Mouse (Mus musculus): ENCODE data around the gene Prr12. TPM values are rescaled to one million over a fixed set of nuclear protein-coding genes. Genes with fewer than 3 reads are reported as not detected.
"Not testable (repeated sequence)": the region's sequence is repeated elsewhere in the genome, so short reads cannot be mapped to it uniquely, and the experiment has no call there.

Prr12 gene
- not detected in 2 replicates for polyA plus RNA-seq (2012; ENCODE audit: insufficient read depth, insufficient read length, low replicate concordance, missing spikeins)

DNA sequence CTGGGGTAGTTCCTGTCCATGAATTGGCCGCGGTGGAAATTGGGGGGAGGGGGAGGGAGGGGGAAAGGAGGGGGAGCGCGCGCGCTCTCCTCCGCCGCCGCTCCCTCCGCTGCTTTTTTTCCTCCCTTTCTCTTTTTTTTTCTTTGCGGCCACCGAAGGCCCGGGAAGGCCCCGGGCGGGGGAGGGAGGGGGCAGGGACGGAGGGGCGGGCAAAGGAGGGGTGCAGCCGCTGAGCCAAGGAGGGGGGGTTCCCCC, at the start of gene Prr12:
TSS of gene Prr12 (minus strand) at position 20 of the 255 bp plus-strand sequence.
- 0% methylated on average over 4 of the region's 18 CpGs for WGBS
- H3K4me3 ChIP-seq (ENCODE audit: insufficient read depth, low read depth, low read length), result peak within 1 kb of the TSS; percentile 95
- H3K27ac ChIP-seq (ENCODE audit: insufficient read depth, low read depth, low read length), result peak within 1 kb of the TSS; percentile 95
- H3K4me1 ChIP-seq (ENCODE audit: control insufficient read depth, insufficient read depth, low read length), result peaks cover 29% of the 10 kb centered on the region
- TF ChIP-seq POLR2A (IDR thresholded peaks at IDR 0.05; ENCODE audit: insufficient read depth, low read depth, low read length) (no peak), CTCF (IDR thresholded peaks at IDR 0.05; ENCODE audit: insufficient read depth, low read depth, low read length) (no peak)

DNA sequence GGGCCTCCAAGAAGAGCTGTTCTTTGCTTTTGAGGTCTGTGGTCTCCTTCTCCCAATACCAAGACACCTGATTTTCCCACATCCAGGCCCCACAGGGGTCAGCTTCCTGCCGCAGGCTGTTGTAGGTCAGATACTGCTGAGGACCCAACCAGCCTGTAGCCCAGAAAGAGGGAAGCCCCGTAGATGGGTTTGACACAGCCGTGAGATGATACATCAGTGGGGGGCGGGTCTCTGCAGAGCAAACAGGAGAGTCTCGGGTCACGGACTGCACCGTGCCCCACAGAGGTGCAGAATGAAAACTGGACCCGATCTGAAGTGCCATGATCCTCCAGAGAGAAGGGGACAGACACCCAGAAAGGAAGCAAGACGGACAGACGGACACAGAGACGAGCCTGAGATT, 49.8 kb upstream of the Prr12 start:
- TF ChIP-seq POLR2A (IDR thresholded peaks at IDR 0.05; ENCODE audit: insufficient read depth, low read depth, low read length) (no peak), CTCF (IDR thresholded peaks at IDR 0.05; ENCODE audit: insufficient read depth, low read depth, low read length) (no peak)
- H3K4me3 ChIP-seq (ENCODE audit: insufficient read depth, low read depth, low read length), result no peak overlapping the region
- WGBS, result 82% methylated on average over 11 of the region's 11 CpGs

GRCm38 (mm10) chr7:45100046-45100445, 47.4 kb upstream of the Prr12 start:
- Histone ChIP-seq H3K4me3 (ENCODE audit: insufficient read depth, low read depth, low read length) (no peak overlapping the region), H3K27ac (ENCODE audit: insufficient read depth, low read depth, low read length) (no peak overlapping the region), H3K4me1 (ENCODE audit: control insufficient read depth, insufficient read depth, low read length) (peaks cover 6% of the 10 kb centered on the region; the same call in 1 of the 2 replicates)
- WGBS, result 91% methylated on average over 6 of the region's 6 CpGs
- TF ChIP-seq CTCF (IDR thresholded peaks at IDR 0.05; ENCODE audit: insufficient read depth, low read depth, low read length), result no peak

More for the DNA sequence above, 49.8 kb upstream of the Prr12 start:
- H3K4me1 ChIP-seq (ENCODE audit: control insufficient read depth, insufficient read depth, low read length), result peaks cover 6% of the 10 kb centered on the region; the same call in 1 of the 2 replicates
- H3K27ac ChIP-seq (ENCODE audit: insufficient read depth, low read depth, low read length), result no peak overlapping the region

DNA sequence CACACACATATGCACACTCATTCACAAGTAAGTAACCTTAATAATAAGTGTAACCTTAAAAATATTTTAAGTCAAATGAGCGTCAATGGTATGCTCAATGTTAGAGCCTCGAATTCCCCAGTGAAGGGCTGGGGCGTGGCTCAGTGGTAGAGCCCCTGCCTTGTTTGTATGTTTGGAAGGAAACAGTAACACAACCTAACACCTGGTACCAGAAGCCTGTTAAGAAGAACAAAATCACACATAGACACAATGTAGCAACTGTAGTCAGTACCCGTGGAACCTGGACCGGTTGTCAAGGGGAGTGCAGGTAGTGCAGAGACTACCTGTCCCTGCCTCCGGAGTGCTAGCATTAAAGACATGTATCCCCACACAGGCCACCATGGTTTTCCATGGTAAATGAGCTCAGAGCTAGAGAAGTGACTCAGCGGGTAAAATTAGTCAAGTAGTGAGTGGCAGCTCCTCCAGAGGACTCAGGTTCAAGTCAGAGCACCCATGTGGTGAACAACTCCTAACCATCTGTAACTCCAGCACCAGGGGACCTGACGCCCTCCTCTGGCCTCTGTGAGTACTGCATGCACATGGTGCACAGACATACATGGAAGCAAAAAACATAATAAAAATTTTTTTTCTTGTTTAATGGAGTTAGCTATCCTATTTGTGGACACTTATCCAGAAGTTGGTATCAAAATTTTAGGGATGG, 46.0 kb upstream of the Prr12 start:
- no peak overlapping the region for H3K4me3 ChIP-seq (ENCODE audit: insufficient read depth, low read depth, low read length)
- WGBS, result 88% methylated on average over 8 of the region's 8 CpGs
- H3K27ac ChIP-seq (ENCODE audit: insufficient read depth, low read depth, low read length), result no peak overlapping the region
- TF ChIP-seq CTCF (IDR thresholded peaks at IDR 0.05; ENCODE audit: insufficient read depth, low read depth, low read length) (no peak), POLR2A (IDR thresholded peaks at IDR 0.05; ENCODE audit: insufficient read depth, low read depth, low read length) (no peak)
- H3K4me1 ChIP-seq (ENCODE audit: control insufficient read depth, insufficient read depth, low read length), result peaks cover under 1% of the 10 kb centered on the region; the same call in 1 of the 2 replicates

DNA sequence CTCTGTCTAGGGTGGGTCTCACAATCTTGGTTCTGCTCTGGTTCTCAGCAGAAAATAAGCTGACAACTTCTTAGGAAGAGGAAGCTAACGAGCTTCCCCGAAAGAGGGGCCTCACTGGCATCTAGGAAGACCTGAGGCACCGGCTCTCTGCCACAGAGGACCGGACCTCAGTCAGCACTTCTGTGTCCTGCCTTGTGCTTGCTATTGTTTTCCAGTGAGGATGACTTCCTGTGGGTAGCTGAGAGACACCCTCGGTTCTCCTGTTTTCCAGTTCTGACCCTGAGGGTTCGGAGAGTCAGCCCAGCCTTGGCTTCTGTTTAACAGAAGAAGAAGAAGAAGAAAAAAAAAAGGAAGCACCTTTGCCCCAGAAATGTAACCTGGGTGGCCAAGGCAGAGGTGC, 44.8 kb upstream of the Prr12 start:
- TF ChIP-seq CTCF (IDR thresholded peaks at IDR 0.05; ENCODE audit: insufficient read depth, low read depth, low read length) (no peak), POLR2A (IDR thresholded peaks at IDR 0.05; ENCODE audit: insufficient read depth, low read depth, low read length) (no peak)
- Histone ChIP-seq H3K27ac (ENCODE audit: insufficient read depth, low read depth, low read length) (no peak overlapping the region), H3K4me3 (ENCODE audit: insufficient read depth, low read depth, low read length) (no peak overlapping the region), H3K4me1 (ENCODE audit: control insufficient read depth, insufficient read depth, low read length) (no peaks in the 10 kb centered on the region)
- WGBS, result 54% methylated on average over 6 of the region's 6 CpGs

DNA sequence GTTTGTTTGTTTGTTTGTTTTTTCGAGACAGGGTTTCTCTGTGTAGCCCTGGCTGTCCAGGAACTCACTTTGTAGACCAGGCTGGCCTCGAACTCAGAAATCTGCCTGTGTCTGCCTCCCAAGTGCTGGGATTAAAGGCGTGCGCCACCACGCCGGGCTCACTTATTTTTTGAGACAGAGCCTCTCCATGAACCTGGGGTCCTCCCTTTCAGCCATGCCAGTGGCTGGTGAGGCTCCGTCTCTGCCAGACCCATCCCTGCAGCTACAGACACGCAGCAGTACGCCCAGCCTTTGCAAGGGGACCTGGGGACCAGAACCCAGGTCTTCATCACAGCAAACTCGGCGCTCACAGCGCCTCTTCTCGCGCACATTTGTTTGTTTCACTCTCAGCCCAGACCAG, 43.3 kb upstream of the Prr12 start:
- 93% methylated on average over 14 of the region's 14 CpGs for WGBS
- peaks cover 13% of the 10 kb centered on the region for H3K4me1 ChIP-seq (ENCODE audit: control insufficient read depth, insufficient read depth, low read length)
- not testable (repeated sequence) for H3K4me3 ChIP-seq (ENCODE audit: insufficient read depth, low read depth, low read length); H3K27ac ChIP-seq (ENCODE audit: insufficient read depth, low read depth, low read length)

- H3K27ac ChIP-seq (ENCODE audit: insufficient read depth, low read depth, low read length), result no peak overlapping the region
- peaks cover 14% of the 10 kb centered on the region for H3K4me1 ChIP-seq (ENCODE audit: control insufficient read depth, insufficient read depth, low read length)
- WGBS, result 76% methylated on average over 6 of the region's 6 CpGs
- TF ChIP-seq CTCF (IDR thresholded peaks at IDR 0.05; ENCODE audit: insufficient read depth, low read depth, low read length) (no peak), POLR2A (IDR thresholded peaks at IDR 0.05; ENCODE audit: insufficient read depth, low read depth, low read length) (no peak)
- no peak overlapping the region for H3K4me3 ChIP-seq (ENCODE audit: insufficient read depth, low read depth, low read length)
Observed at GRCm38 (mm10) chr7:45095367-45095766, 42.7 kb upstream of the Prr12 start.

DNA sequence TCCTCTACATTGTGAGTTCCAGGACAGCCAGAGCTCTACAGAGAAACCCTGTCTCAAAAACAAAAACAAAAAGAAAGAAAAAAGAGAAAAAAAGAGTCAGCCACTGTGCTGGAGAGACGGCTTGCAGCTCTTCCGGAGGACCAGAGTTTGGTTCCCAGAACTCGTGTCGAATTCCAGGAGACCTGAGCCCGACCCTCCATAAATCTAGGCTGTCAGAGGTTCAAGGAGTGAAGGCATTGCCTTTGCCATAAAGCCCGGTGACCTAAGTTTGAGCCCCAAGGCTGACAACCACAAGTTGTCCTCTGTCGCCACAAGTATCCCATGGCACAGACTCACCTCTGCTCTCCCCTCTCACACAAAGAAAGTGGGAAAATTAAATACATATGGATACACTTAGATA, 41.4 kb upstream of the Prr12 start:
- peaks cover 14% of the 10 kb centered on the region for H3K4me1 ChIP-seq (ENCODE audit: control insufficient read depth, insufficient read depth, low read length)
- WGBS, result 90% methylated on average over 7 of the region's 7 CpGs

GRCm38 (mm10) chr7:45093516-45093905, 40.8 kb upstream of the Prr12 start:
- Histone ChIP-seq H3K27ac (ENCODE audit: insufficient read depth, low read depth, low read length) (no peak overlapping the region), H3K4me1 (ENCODE audit: control insufficient read depth, insufficient read depth, low read length) (peaks cover 14% of the 10 kb centered on the region), H3K4me3 (ENCODE audit: insufficient read depth, low read depth, low read length) (no peak overlapping the region)
- WGBS, result 38% methylated on average over 17 of the region's 18 CpGs
- TF ChIP-seq POLR2A (IDR thresholded peaks at IDR 0.05; ENCODE audit: insufficient read depth, low read depth, low read length) (no peak), CTCF (IDR thresholded peaks at IDR 0.05; ENCODE audit: insufficient read depth, low read depth, low read length) (no peak)

More for the DNA sequence above, 41.4 kb upstream of the Prr12 start:
- TF ChIP-seq CTCF (IDR thresholded peaks at IDR 0.05; ENCODE audit: insufficient read depth, low read depth, low read length) (no peak), POLR2A (IDR thresholded peaks at IDR 0.05; ENCODE audit: insufficient read depth, low read depth, low read length) (no peak)
- no peak overlapping the region for H3K4me3 ChIP-seq (ENCODE audit: insufficient read depth, low read depth, low read length)
- H3K27ac ChIP-seq (ENCODE audit: insufficient read depth, low read depth, low read length), result no peak overlapping the region
